Mouse (Mus musculus) liver, postnatal 0 days (tissue): ENCODE results near the gene Krtap5-1.
A peak's percentile ranks its signal among the peaks of the same experiment; 100 is the strongest.

Source experiments
- CTCF ChIP-seq: sonication (generic); IDR thresholded peaks from 2 replicates; pipeline ENCODE4 v1.5.1; 2016; ENCODE audit warnings: antibody characterized with exemption, low read depth
- EP300 ChIP-seq: IDR thresholded peaks from 2 replicates; pipeline ENCODE4 v1.6.1; 2016; ENCODE audit warnings: antibody characterized with exemption, low read depth, mild to moderate bottlenecking

DNA sequence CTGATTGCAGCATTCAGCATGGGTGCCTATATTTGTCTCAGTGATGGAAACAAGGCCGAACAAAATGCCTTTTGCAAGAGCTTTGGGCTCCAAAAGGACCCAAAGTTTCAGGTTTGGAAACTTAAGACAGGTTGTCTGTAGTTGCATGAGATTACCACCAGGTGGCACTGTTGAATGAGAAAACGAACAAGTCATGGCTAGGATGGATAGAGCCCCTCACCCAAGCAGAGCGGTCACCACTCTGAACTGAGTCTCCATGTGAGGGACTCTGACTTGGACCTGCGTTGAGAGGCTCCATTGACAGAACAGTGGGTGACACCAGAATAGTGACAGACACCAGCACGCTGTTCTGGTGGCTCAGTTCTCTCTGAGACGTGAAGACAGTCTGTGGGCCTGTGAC lies 19.6 kb upstream of the Krtap5-1 start:
- TF ChIP-seq CTCF (peak; percentile 89), EP300 (no peak)
